Mouse (Mus musculus) embryonic facial prominence, embryonic 12.5 days (tissue): Measurements from ENCODE around the gene Zdhhc14. TPM values are rescaled to one million over a fixed set of nuclear protein-coding genes. Genes with fewer than 3 reads are reported as not detected.

Experiments
- ATAC-seq: fragments of 200-750 bp; cut with Nextera tagmentation; 2 replicates; pipeline ENCODE4 v1.8.0; 2017; ENCODE audit not compliant: insufficient number of reproducible peaks, insufficient read depth, low FRiP score, low TSS enrichment
- H3K27ac ChIP-seq: fragments of 300-500 bp; sonication (generic); 2 replicates; pipeline ENCODE4 v1.5.1; 2016; ENCODE audit warnings: mild to moderate bottlenecking
- H3K27me3 ChIP-seq: fragments of 300-500 bp; sonication (generic); 2 replicates; pipeline ENCODE4 v1.6.1; 2016; ENCODE audit warnings: mild to moderate bottlenecking, moderate library complexity
- H3K36me3 ChIP-seq: fragments of 300-500 bp; sonication (generic); 2 replicates; pipeline ENCODE4 v1.6.1; 2016; ENCODE audit warnings: mild to moderate bottlenecking
- H3K4me1 ChIP-seq: fragments of 300-500 bp; sonication (generic); 2 replicates; pipeline ENCODE4 v1.6.1; 2016
- H3K4me2 ChIP-seq: fragments of 300-500 bp; sonication (generic); replicated peaks from 2 replicates; pipeline ENCODE4 v1.6.1; 2016; ENCODE audit warnings: mild to moderate bottlenecking, moderate library complexity
- H3K4me3 ChIP-seq: fragments of 300-500 bp; sonication (generic); 2 replicates; pipeline ENCODE4 v1.5.1; 2016; ENCODE audit warnings: mild to moderate bottlenecking
- H3K9ac ChIP-seq: fragments of 300-500 bp; sonication (generic); 2 replicates; pipeline ENCODE4 v1.6.1; 2016; ENCODE audit warnings: mild to moderate bottlenecking, moderate library complexity
- H3K9me3 ChIP-seq: fragments of 300-500 bp; sonication (generic); 2 replicates; pipeline ENCODE4 v1.6.1; 2016; ENCODE audit warnings: mild to moderate bottlenecking, moderate library complexity
- WGBS: fragments of 180-500 bp; shearing (Covaris S2); methylation state at CpG from one replicate; pipeline ENCODE4 v1.1.7; 2016; 5-methylcytosine and 5-hydroxymethylcytosine counted together
- polyA plus RNA-seq: library from polyadenylated mRNA; unstranded; fragments of >200 nt; fragmentation: Nextera tagmentation; extraction: Ambion mirVana; gene quantifications from 2 replicates; pipeline ENCODE4 v1.2.1, GENCODE M21; 2016

The Zdhhc14 gene
- polyA plus RNA-seq, 1 experiment from 2014 or later: 4.0 TPM

GRCm38 (mm10) chr17:5768810-5769520 lies 276.6 kb downstream of the Zdhhc14 start:
- Histone ChIP-seq H3K27me3 (no peaks in the 10 kb centered on the region), H3K4me3 (no peak overlapping the region), H3K4me1 (peaks cover 19% of the 10 kb centered on the region), H3K9ac (no peak overlapping the region), H3K27ac (peak overlapping the region; percentile 91), H3K36me3 (no peaks in the 10 kb centered on the region), H3K9me3 (no peaks in the 10 kb centered on the region), H3K4me2 (no peak overlapping the region)
- 71% methylated on average over 9 of the region's 9 CpGs for WGBS
- no peak for ATAC-seq

- Histone ChIP-seq H3K27me3 (no peaks in the 10 kb centered on the region), H3K27ac (peak overlapping the region; percentile 91), H3K9ac (peak overlapping the region; percentile 42; the same call in 1 of the 2 replicates), H3K4me3 (no peak overlapping the region), H3K9me3 (no peaks in the 10 kb centered on the region), H3K4me1 (peaks cover 19% of the 10 kb centered on the region), H3K4me2 (peak overlapping the region; percentile 49), H3K36me3 (no peaks in the 10 kb centered on the region)
- WGBS: 35% methylated on average over 7 of the region's 7 CpGs
- ATAC-seq: no peak
These were observed 277.4 kb downstream of the Zdhhc14 start for GRCm38 (mm10) chr17:5769776-5770175.

GRCm38 (mm10) chr17:5770265-5771249 lies 278.2 kb downstream of the Zdhhc14 start:
- Histone ChIP-seq H3K9me3 (no peaks in the 10 kb centered on the region), H3K4me3 (peak overlapping the region; percentile 33), H3K36me3 (no peaks in the 10 kb centered on the region), H3K9ac (peak overlapping the region; percentile 42), H3K4me2 (peak overlapping the region; percentile 49), H3K27me3 (no peaks in the 10 kb centered on the region), H3K27ac (peak overlapping the region; percentile 91), H3K4me1 (peaks cover 19% of the 10 kb centered on the region)
- peak; percentile 93 for ATAC-seq
- WGBS: 7% methylated on average over 22 of the region's 22 CpGs

- no peak overlapping the region for H3K4me3 ChIP-seq
- H3K27ac ChIP-seq: no peak overlapping the region
- H3K4me2 ChIP-seq: no peak overlapping the region
- no peak overlapping the region for H3K9ac ChIP-seq
- WGBS: 80% methylated on average over 5 of the region's 5 CpGs
- H3K27me3 ChIP-seq: no peaks in the 10 kb centered on the region
- ATAC-seq: no peak
- H3K9me3 ChIP-seq: no peaks in the 10 kb centered on the region
- 0 out of 2 replicates have a peak, but pooled peaks cover 4% of the 10 kb centered on the region for H3K4me1 ChIP-seq
- no peaks in the 10 kb centered on the region for H3K36me3 ChIP-seq
These were observed 288.0 kb downstream of the Zdhhc14 start for GRCm38 (mm10) chr17:5780213-5780975.

- no peaks in the 10 kb centered on the region for H3K9me3 ChIP-seq
- H3K4me3 ChIP-seq: no peak overlapping the region
- no peak overlapping the region for H3K27ac ChIP-seq
- H3K9ac ChIP-seq: no peak overlapping the region
- WGBS: 57% methylated on average over 2 of the region's 2 CpGs
- 0 out of 2 replicates have a peak, but pooled peaks cover 4% of the 10 kb centered on the region for H3K4me1 ChIP-seq
- no peak for ATAC-seq
- no peak overlapping the region for H3K4me2 ChIP-seq
- no peaks in the 10 kb centered on the region for H3K36me3 ChIP-seq
- no peaks in the 10 kb centered on the region for H3K27me3 ChIP-seq
These were observed 292.9 kb downstream of the Zdhhc14 start for GRCm38 (mm10) chr17:5785238-5785637.

- Histone ChIP-seq H3K9me3 (no peaks in the 10 kb centered on the region), H3K36me3 (no peaks in the 10 kb centered on the region), H3K27me3 (no peaks in the 10 kb centered on the region), H3K9ac (no peak overlapping the region), H3K27ac (no peak overlapping the region), H3K4me2 (no peak overlapping the region), H3K4me1 (no peaks in the 10 kb centered on the region), H3K4me3 (no peak overlapping the region)
- no peak for ATAC-seq
- 85% methylated on average over 12 of the region's 12 CpGs for WGBS
These were observed 299.9 kb downstream of the Zdhhc14 start for GRCm38 (mm10) chr17:5792164-5792791.

- Histone ChIP-seq H3K4me2 (no peak overlapping the region), H3K27me3 (no peaks in the 10 kb centered on the region), H3K4me1 (no peaks in the 10 kb centered on the region), H3K27ac (no peak overlapping the region), H3K9ac (no peak overlapping the region), H3K4me3 (no peak overlapping the region), H3K36me3 (no peaks in the 10 kb centered on the region), H3K9me3 (no peaks in the 10 kb centered on the region)
- no peak for ATAC-seq
- 78% methylated on average over 4 of the region's 4 CpGs for WGBS
These were observed 301.2 kb downstream of the Zdhhc14 start for GRCm38 (mm10) chr17:5793593-5793992.

- H3K4me1 ChIP-seq: no peaks in the 10 kb centered on the region
- WGBS: 63% methylated on average over 5 of the region's 5 CpGs
- H3K4me3 ChIP-seq: no peak overlapping the region
- H3K9me3 ChIP-seq: no peaks in the 10 kb centered on the region
- H3K9ac ChIP-seq: no peak overlapping the region
- H3K4me2 ChIP-seq: no peak overlapping the region
- H3K27me3 ChIP-seq: no peaks in the 10 kb centered on the region
- no peak for ATAC-seq
- no peak overlapping the region for H3K27ac ChIP-seq
- H3K36me3 ChIP-seq: no peaks in the 10 kb centered on the region
These were observed 301.9 kb downstream of the Zdhhc14 start for GRCm38 (mm10) chr17:5794276-5794675.

GRCm38 (mm10) chr17:5795369-5795768 lies 303.0 kb downstream of the Zdhhc14 start:
- H3K4me2 ChIP-seq: no peak overlapping the region
- no peaks in the 10 kb centered on the region for H3K36me3 ChIP-seq
- H3K4me3 ChIP-seq: no peak overlapping the region
- no peaks in the 10 kb centered on the region for H3K27me3 ChIP-seq
- H3K9me3 ChIP-seq: no peaks in the 10 kb centered on the region
- no peaks in the 10 kb centered on the region for H3K4me1 ChIP-seq
- H3K9ac ChIP-seq: no peak overlapping the region
- no peak overlapping the region for H3K27ac ChIP-seq
- no peak for ATAC-seq
- 73% methylated on average over 5 of the region's 5 CpGs for WGBS

GRCm38 (mm10) chr17:5795878-5796277 lies 303.5 kb downstream of the Zdhhc14 start:
- no peak for ATAC-seq
- Histone ChIP-seq H3K9ac (no peak overlapping the region), H3K27ac (no peak overlapping the region), H3K27me3 (no peaks in the 10 kb centered on the region), H3K4me1 (no peaks in the 10 kb centered on the region), H3K4me2 (no peak overlapping the region), H3K4me3 (no peak overlapping the region), H3K9me3 (no peaks in the 10 kb centered on the region), H3K36me3 (no peaks in the 10 kb centered on the region)
- WGBS: 3% methylated on average over 5 of the region's 5 CpGs
